Mouse (Mus musculus) CH12.LX (cell line): ENCODE results near the gene Slc20a1. TPM values are rescaled to one million over a fixed set of nuclear protein-coding genes. Genes with fewer than 3 reads are reported as not detected.

Experiments
- DNase-seq: peaks from one replicate; pipeline ENCODE4 v3.0.0-alpha.2; 2013; ENCODE audit errors: extremely low read depth
- H3K27ac ChIP-seq: 2 replicates; pipeline ENCODE4 v1.5.1; 2012; ENCODE audit warnings: low read depth, mild to moderate bottlenecking, control low read depth, moderate library complexity; ENCODE audit not compliant: insufficient read depth
- H3K27me3 ChIP-seq: replicated peaks from 2 replicates; pipeline ENCODE3; 2012; ENCODE audit warnings: inconsistent platforms
- H3K36me3 ChIP-seq, 2 experiments: replicated peaks in 1 of 2; 2 replicates each; pipeline versions ENCODE3 to v1.6.1; 2012; ENCODE audit warnings: inconsistent platforms in 1 of 2, low read length in 1 of 2, mild to moderate bottlenecking in 1 of 2, mixed read lengths in 1 of 2, moderate library complexity in 1 of 2; ENCODE audit not compliant: control insufficient read depth in 1 of 2, insufficient read depth in 1 of 2
- H3K4me1 ChIP-seq, 2 experiments: 2 replicates each; pipeline ENCODE4 v1.6.1; 2012; ENCODE audit warnings: inconsistent platforms in 1 of 2, moderate library complexity in 1 of 2; ENCODE audit not compliant: insufficient read depth in 2 of 2, control insufficient read depth in 1 of 2
- H3K4me2 ChIP-seq: 2 replicates; pipeline ENCODE4 v1.6.1; 2012; ENCODE audit warnings: low read depth, mild to moderate bottlenecking, control low read depth; ENCODE audit not compliant: poor library complexity, insufficient read depth, severe bottlenecking
- H3K4me3 ChIP-seq, 3 experiments: fragments of 150-350 bp in 1 of 3; sonication (generic) in 1 of 3; replicated peaks in 1 of 3; 2 replicates each; pipeline versions ENCODE3 to v1.5.1; 2011 to 2012; ENCODE audit warnings: low read depth in 2 of 3, low read length in 2 of 3, mild to moderate bottlenecking in 2 of 3, moderate library complexity in 2 of 3, control low read depth in 1 of 3, improper control_type of control experiment in 1 of 3, inconsistent platforms in 1 of 3, mixed read lengths in 1 of 3; ENCODE audit not compliant: poor library complexity in 1 of 3
- H3K79me2 ChIP-seq: replicated peaks from 2 replicates; pipeline ENCODE4 v1.6.1; 2012; ENCODE audit warnings: mild to moderate bottlenecking, moderate library complexity; ENCODE audit not compliant: control insufficient read depth, poor library complexity, insufficient read depth, severe bottlenecking; ENCODE audit errors: extremely low read depth
- H3K9ac ChIP-seq: 2 replicates; pipeline ENCODE4 v1.6.1; 2012; ENCODE audit warnings: low read depth, mild to moderate bottlenecking, control low read depth, moderate library complexity; ENCODE audit not compliant: insufficient read depth
- H3K9me3 ChIP-seq: replicated peaks from 2 replicates; pipeline ENCODE3; 2012; ENCODE audit warnings: low read length, inconsistent platforms, mixed read lengths
- BHLHE40 ChIP-seq: IDR thresholded peaks from 2 replicates; pipeline ENCODE4 v1.6.1; 2011; ENCODE audit warnings: mild to moderate bottlenecking, low read depth, low read length, improper control_type of control experiment
- CTCF ChIP-seq, 2 experiments: IDR thresholded peaks in 1 of 2; conservative IDR thresholded peaks in 1 of 2; 2 replicates each; pipeline ENCODE4 v1.5.1; 2011 to 2012; ENCODE audit warnings: low read depth in 2 of 2, low read length in 2 of 2, improper control_type of control experiment in 1 of 2, inconsistent platforms in 1 of 2, mild to moderate bottlenecking in 1 of 2, moderate library complexity in 1 of 2
- E2F4 ChIP-seq: IDR thresholded peaks from 2 replicates; pipeline ENCODE4 v1.6.1; 2011; ENCODE audit warnings: low read depth, low read length, improper control_type of control experiment; ENCODE audit not compliant: insufficient replicate concordance
- EP300 ChIP-seq: IDR thresholded peaks from 2 replicates; pipeline ENCODE4 v1.6.1; 2011; ENCODE audit warnings: low read length, improper control_type of control experiment
- GABPA ChIP-seq: IDR thresholded peaks from 2 replicates; pipeline ENCODE4 v1.6.1; 2012; ENCODE audit warnings: low read depth, low read length, improper control_type of control experiment, inconsistent platforms; ENCODE audit not compliant: insufficient replicate concordance
- IRF4 ChIP-seq: IDR thresholded peaks from 2 replicates; pipeline ENCODE4 v1.6.1; 2014; ENCODE audit warnings: low read depth, mild to moderate bottlenecking, inconsistent platforms, low read length, improper control_type of control experiment
- JUN ChIP-seq: IDR thresholded peaks from 2 replicates; pipeline ENCODE4 v1.6.1; 2011; ENCODE audit warnings: low read depth, mild to moderate bottlenecking, low read length, improper control_type of control experiment, moderate library complexity; ENCODE audit not compliant: insufficient read depth
- KAT2A ChIP-seq: IDR thresholded peaks from 2 replicates; pipeline ENCODE4 v1.6.1; 2012; ENCODE audit warnings: low read length, improper control_type of control experiment, inconsistent platforms; ENCODE audit not compliant: insufficient replicate concordance
- MAX ChIP-seq: IDR thresholded peaks from 2 replicates; pipeline ENCODE4 v1.6.1; 2011; ENCODE audit warnings: low read length, improper control_type of control experiment
- MYC ChIP-seq: IDR thresholded peaks from 2 replicates; pipeline ENCODE4 v1.6.1; 2011; ENCODE audit warnings: low read depth, mild to moderate bottlenecking, improper control_type of control experiment, low read length
- NELFE ChIP-seq: IDR thresholded peaks from 2 replicates; pipeline ENCODE4 v1.6.1; 2011; ENCODE audit warnings: low read depth, low read length, improper control_type of control experiment
- NRF1 ChIP-seq: IDR thresholded peaks from 2 replicates; pipeline ENCODE4 v1.6.1; 2014; ENCODE audit warnings: low read depth, mild to moderate bottlenecking, inconsistent platforms, low read length, improper control_type of control experiment, moderate library complexity
- PAX5 ChIP-seq: IDR thresholded peaks from 2 replicates; pipeline ENCODE4 v1.6.1; 2012; ENCODE audit warnings: low read length, inconsistent platforms, mixed read lengths
- POLR2A ChIP-seq: IDR thresholded peaks from 2 replicates; pipeline ENCODE4 v1.6.1; 2011; ENCODE audit warnings: low read depth, mild to moderate bottlenecking, improper control_type of control experiment, low read length
- RAD21 ChIP-seq: IDR thresholded peaks from 2 replicates; pipeline ENCODE4 v1.6.1; 2011; ENCODE audit warnings: low read depth, mild to moderate bottlenecking, low read length, improper control_type of control experiment, moderate library complexity
- RCOR1 ChIP-seq: conservative IDR thresholded peaks from 2 replicates; pipeline ENCODE4 v1.6.1; 2012; ENCODE audit warnings: low read depth, mild to moderate bottlenecking, inconsistent platforms, low read length, improper control_type of control experiment
- SIN3A ChIP-seq: IDR thresholded peaks from 2 replicates; pipeline ENCODE4 v1.6.1; 2012; ENCODE audit warnings: low read length, improper control_type of control experiment, inconsistent platforms
- SMC3 ChIP-seq: IDR thresholded peaks from 2 replicates; pipeline ENCODE4 v1.6.1; 2011; ENCODE audit warnings: low read depth, low read length, improper control_type of control experiment
- TCF12 ChIP-seq: IDR thresholded peaks from 2 replicates; pipeline ENCODE4 v1.6.1; 2014; ENCODE audit warnings: low read depth, mild to moderate bottlenecking, inconsistent platforms, low read length, improper control_type of control experiment
- USF1 ChIP-seq: IDR thresholded peaks from 2 replicates; pipeline ENCODE4 v1.6.1; 2014; ENCODE audit warnings: low read depth, mild to moderate bottlenecking, inconsistent platforms, low read length, improper control_type of control experiment
- USF2 ChIP-seq: conservative IDR thresholded peaks from 2 replicates; pipeline ENCODE4 v1.6.1; 2011; ENCODE audit warnings: low read depth, low read length, improper control_type of control experiment
- ZC3H11A ChIP-seq: IDR thresholded peaks from 2 replicates; pipeline ENCODE4 v1.6.1; 2012; ENCODE audit warnings: low read depth, mild to moderate bottlenecking, inconsistent platforms, low read length, improper control_type of control experiment
- dilution Hi-C: fragments of 300-500 bp; cut with MboI; formaldehyde crosslinking; loops from 2 replicates; pipeline ENCODE4 v1.14.3; 2020; ENCODE audit warnings: low sequenced_read_pairs; ENCODE audit not compliant: extremely low pct_unique_long_range_greater_than_20kb, extremely low pct_ligation_motif_present
- in situ Hi-C: fragments of 300-500 bp; cut with MboI; formaldehyde crosslinking; loops from 3 replicates; pipeline ENCODE4 v1.14.3; 2019; ENCODE audit warnings: low sequenced_read_pairs, low pct_ligation_motif_present, low pct_unique_long_range_greater_than_20kb, mixed read lengths
- polyA plus RNA-seq: library from polyadenylated mRNA; unstranded; fragments of >175 nt; gene quantifications from 2 replicates; pipeline ENCODE4 v1.2.1, GENCODE M21; 2012; ENCODE audit warnings: low read depth; ENCODE audit not compliant: insufficient read length
- total RNA-seq, 2 experiments: library from RNA; depleted of rRNA; stranded (reverse); fragments of 300-350 nt in 1 of 2; fragments of >200 nt in 1 of 2; gene quantifications; 2 replicates each; pipeline ENCODE4 v1.2.3; 2012 to 2014

Gene Slc20a1
- total and polyA plus RNA-seq, 3 experiments: 43.1 to 78.2 (median 72.1) TPM

- H3K36me3 ChIP-seq: no peaks in the 10 kb centered on the region
- H3K4me1 ChIP-seq: no peaks in the 10 kb centered on the region
- TF ChIP-seq NELFE (no peak), EP300 (no peak), NRF1 (no peak), TCF12 (no peak), RCOR1 (no peak), SMC3 (no peak), ZC3H11A (no peak), JUN (no peak), USF1 (no peak), USF2 (no peak), POLR2A (no peak), IRF4 (no peak), KAT2A (no peak), BHLHE40 (no peak)
- no peak for DNase-seq
- H3K9ac ChIP-seq: no peak overlapping the region
- no peak overlapping the region for H3K27ac ChIP-seq
- in situ Hi-C loops (no loop called here), dilution Hi-C loops (no loop called here)
- no peak overlapping the region for H3K4me3 ChIP-seq
- no peak overlapping the region for H3K4me2 ChIP-seq
- H3K27me3 ChIP-seq: no peaks in the 10 kb centered on the region
- no peaks in the 10 kb centered on the region for H3K9me3 ChIP-seq
- H3K79me2 ChIP-seq: no peaks in the 10 kb centered on the region
Measured at GRCm38 (mm10) chr2:129150386-129150785, 48.2 kb upstream of the Slc20a1 start.

DNA sequence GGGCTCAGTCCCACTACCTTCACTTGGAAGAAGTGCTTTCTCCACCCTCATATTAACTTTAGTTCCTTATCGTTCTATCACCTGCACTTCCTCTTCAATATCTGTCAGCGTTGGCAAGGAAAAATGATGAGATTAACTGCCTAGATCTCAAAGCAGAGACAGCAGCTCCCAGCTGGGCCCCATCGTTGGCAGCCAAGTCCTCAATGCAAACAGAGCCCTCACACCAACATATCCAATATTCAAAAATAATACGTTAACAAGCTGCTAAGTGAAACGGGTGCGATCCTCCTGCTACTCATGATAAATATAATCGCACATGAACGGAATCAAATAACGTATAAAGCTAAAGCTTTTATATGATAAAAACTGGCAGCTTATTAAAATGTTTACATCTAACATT, 47.5 kb upstream of the Slc20a1 start:
- no peak for DNase-seq
- H3K4me3 ChIP-seq: no peak overlapping the region
- no peak overlapping the region for H3K9ac ChIP-seq
- no peaks in the 10 kb centered on the region for H3K36me3 ChIP-seq
- no peaks in the 10 kb centered on the region for H3K79me2 ChIP-seq
- in situ Hi-C loops (no loop called here), dilution Hi-C loops (no loop called here)
- no peaks in the 10 kb centered on the region for H3K27me3 ChIP-seq
- H3K27ac ChIP-seq: no peak overlapping the region
- no peak for TF ChIP-seq NELFE
- no peak for TF ChIP-seq TCF12
- no peak for TF ChIP-seq SMC3
- no peak for TF ChIP-seq IRF4
- TF ChIP-seq PAX5: no peak
- TF ChIP-seq EP300: no peak
- no peak overlapping the region for H3K4me2 ChIP-seq
- no peaks in the 10 kb centered on the region for H3K9me3 ChIP-seq
- no peaks in the 10 kb centered on the region for H3K4me1 ChIP-seq

- no peaks in the 10 kb centered on the region for H3K36me3 ChIP-seq
- H3K9ac ChIP-seq: no peak overlapping the region
- H3K27me3 ChIP-seq: no peaks in the 10 kb centered on the region
- no peak overlapping the region for H3K4me2 ChIP-seq
- H3K9me3 ChIP-seq: no peaks in the 10 kb centered on the region
- DNase-seq: no peak
- no peak for TF ChIP-seq MAX
- TF ChIP-seq RAD21: peak; percentile 22
- TF ChIP-seq E2F4: no peak
- no peak for TF ChIP-seq MYC
- TF ChIP-seq SIN3A: no peak
- TF ChIP-seq CTCF (conservative IDR thresholded peaks at IDR 0.05 in 1 of 2, IDR thresholded peaks at IDR 0.05 in 1 of 2; ENCODE audit: low read depth in 2 of 2, low read length in 2 of 2): peak in 1 of 2 experiments; percentile 41; a peak in 2 of 4 replicates
- TF ChIP-seq TCF12: no peak
- TF ChIP-seq SMC3: peak; percentile 18
- TF ChIP-seq PAX5: no peak
- TF ChIP-seq JUN: no peak
- no peak for TF ChIP-seq GABPA
- no peaks in the 10 kb centered on the region for H3K4me1 ChIP-seq
- no peak overlapping the region for H3K27ac ChIP-seq
- H3K4me3 ChIP-seq: no peak overlapping the region
- H3K79me2 ChIP-seq: no peaks in the 10 kb centered on the region
- in situ Hi-C loops: no loop called here
- dilution Hi-C loops: no loop called here
Measured at GRCm38 (mm10) chr2:129152751-129153150, 45.8 kb upstream of the Slc20a1 start.
